Mouse (Mus musculus) stomach, embryonic 15.5 days (tissue): Measurements from ENCODE around the gene Vstm2l. TPM values are rescaled to one million over a fixed set of nuclear protein-coding genes. Genes with fewer than 3 reads are reported as not detected.

Experiments used
- ATAC-seq: fragments of 200-750 bp; cut with Nextera tagmentation; 2 replicates; pipeline ENCODE4 v1.8.0; 2017; ENCODE audit warnings: low read depth, moderate number of reproducible peaks, moderate TSS enrichment; ENCODE audit not compliant: insufficient read depth, low FRiP score
- H3K27ac ChIP-seq: fragments of 300-500 bp; sonication (generic); 2 replicates; pipeline ENCODE4 v1.5.1; 2015; ENCODE audit warnings: mild to moderate bottlenecking, inconsistent platforms
- H3K27me3 ChIP-seq: fragments of 300-500 bp; sonication (generic); replicated peaks from 2 replicates; pipeline ENCODE4 v1.6.1; 2015; ENCODE audit warnings: inconsistent platforms
- H3K36me3 ChIP-seq: fragments of 300-500 bp; sonication (generic); 2 replicates; pipeline ENCODE4 v1.6.1; 2015; ENCODE audit warnings: inconsistent platforms
- H3K4me1 ChIP-seq: fragments of 300-500 bp; sonication (generic); 2 replicates; pipeline ENCODE4 v1.6.1; 2015; ENCODE audit warnings: inconsistent platforms
- H3K4me2 ChIP-seq: fragments of 300-500 bp; sonication (generic); 2 replicates; pipeline ENCODE4 v1.6.1; 2015; ENCODE audit warnings: mild to moderate bottlenecking, inconsistent platforms
- H3K4me3 ChIP-seq: fragments of 300-500 bp; sonication (generic); replicated peaks from 2 replicates; pipeline ENCODE4 v1.5.1; 2015; ENCODE audit warnings: inconsistent platforms
- H3K9ac ChIP-seq: fragments of 300-500 bp; sonication (generic); 2 replicates; pipeline ENCODE4 v1.6.1; 2015; ENCODE audit warnings: inconsistent platforms
- H3K9me3 ChIP-seq: fragments of 300-500 bp; sonication (generic); 2 replicates; pipeline ENCODE4 v1.6.1; 2016; ENCODE audit warnings: inconsistent platforms
- WGBS: fragments of 180-500 bp; shearing (Covaris S2); methylation state at CpG from one replicate; pipeline ENCODE4 v1.1.7; 2015; 5-methylcytosine and 5-hydroxymethylcytosine counted together
- polyA plus RNA-seq: library from polyadenylated mRNA; unstranded; fragments of >200 nt; fragmentation: Nextera tagmentation; extraction: Ambion mirVana; gene quantifications from 2 replicates; pipeline ENCODE4 v1.2.1, GENCODE M21; 2015

The Vstm2l gene
- polyA plus RNA-seq, 1 experiment from 2014 or later: 0.53 TPM

- H3K4me2 ChIP-seq: no peak overlapping the region
Observed at GRCm38 (mm10) chr2:157935444-157936171, 21.2 kb downstream of the Vstm2l start.

GRCm38 (mm10) chr2:157936676-157937075 is 22.2 kb downstream of the Vstm2l start:
- H3K4me1 ChIP-seq: peaks cover 11% of the 10 kb centered on the region
- no peak overlapping the region for H3K27ac ChIP-seq
- no peaks in the 10 kb centered on the region for H3K36me3 ChIP-seq
- 77% methylated on average over 4 of the region's 4 CpGs for WGBS
- no peaks in the 10 kb centered on the region for H3K9me3 ChIP-seq
- H3K27me3 ChIP-seq: peaks cover 30% of the 10 kb centered on the region
- no peak for ATAC-seq
- H3K4me2 ChIP-seq: no peak overlapping the region
- H3K4me3 ChIP-seq: no peak overlapping the region
- no peak overlapping the region for H3K9ac ChIP-seq

More at GRCm38 (mm10) chr2:157935444-157936171, 21.2 kb downstream of the Vstm2l start:
- no peak overlapping the region for H3K4me3 ChIP-seq
- no peak overlapping the region for H3K9ac ChIP-seq
- peaks cover 20% of the 10 kb centered on the region for H3K27me3 ChIP-seq
- H3K36me3 ChIP-seq: no peaks in the 10 kb centered on the region
- no peaks in the 10 kb centered on the region for H3K9me3 ChIP-seq
- peak; percentile 47; the same call in 1 of the 2 replicates for ATAC-seq
- no peak overlapping the region for H3K27ac ChIP-seq
- 0 out of 2 replicates have a peak, but pooled peaks cover 4% of the 10 kb centered on the region for H3K4me1 ChIP-seq
- 56% methylated on average over 11 of the region's 11 CpGs for WGBS

- Histone ChIP-seq H3K9ac (no peak overlapping the region), H3K4me3 (no peak overlapping the region), H3K4me1 (peaks cover 25% of the 10 kb centered on the region), H3K9me3 (no peaks in the 10 kb centered on the region), H3K27ac (no peak overlapping the region), H3K27me3 (peaks cover 37% of the 10 kb centered on the region), H3K4me2 (peak overlapping the region; percentile 29; the same call in 1 of the 2 replicates), H3K36me3 (no peaks in the 10 kb centered on the region)
- ATAC-seq: no peak
- 7% methylated on average over 18 of the region's 18 CpGs for WGBS
Observed at GRCm38 (mm10) chr2:157940586-157941185, 26.2 kb downstream of the Vstm2l start.

GRCm38 (mm10) chr2:157943514-157944155 is 29.2 kb downstream of the Vstm2l start:
- H3K4me1 ChIP-seq: peaks cover 22% of the 10 kb centered on the region
- no peaks in the 10 kb centered on the region for H3K36me3 ChIP-seq
- 0 out of 2 replicates have a peak overlapping the region, but pooled peaks have one; percentile 3 for H3K27ac ChIP-seq
- peaks cover 33% of the 10 kb centered on the region for H3K27me3 ChIP-seq
- ATAC-seq: peak; percentile 54
- H3K9me3 ChIP-seq: no peaks in the 10 kb centered on the region
- under 1% methylated on average over 46 of the region's 47 CpGs for WGBS
- peak overlapping the region; percentile 47 for H3K4me3 ChIP-seq
- H3K4me2 ChIP-seq: peak overlapping the region; percentile 98
- H3K9ac ChIP-seq: peak overlapping the region; percentile 29

GRCm38 (mm10) chr2:157944156-157944893 is 29.9 kb downstream of the Vstm2l start:
- Histone ChIP-seq H3K4me3 (peak overlapping the region; percentile 47), H3K9me3 (no peaks in the 10 kb centered on the region), H3K4me2 (peak overlapping the region; percentile 98), H3K4me1 (peaks cover 22% of the 10 kb centered on the region), H3K27me3 (peaks cover 31% of the 10 kb centered on the region), H3K9ac (peak overlapping the region; percentile 29), H3K36me3 (no peaks in the 10 kb centered on the region), H3K27ac (no peak overlapping the region)
- 0 out of 2 replicates have a peak, but pooled peaks have one; percentile 4 for ATAC-seq
- 10% methylated on average over 37 of the region's 37 CpGs for WGBS

- WGBS: 58% methylated on average over 5 of the region's 5 CpGs
- Histone ChIP-seq H3K27ac (no peak overlapping the region), H3K4me3 (no peak overlapping the region), H3K36me3 (no peaks in the 10 kb centered on the region), H3K9ac (no peak overlapping the region), H3K9me3 (no peaks in the 10 kb centered on the region), H3K4me1 (no peaks in the 10 kb centered on the region), H3K27me3 (no peaks in the 10 kb centered on the region), H3K4me2 (no peak overlapping the region)
- no peak for ATAC-seq
Observed at GRCm38 (mm10) chr2:157953978-157954377, 39.5 kb downstream of the Vstm2l start.

GRCm38 (mm10) chr2:157957707-157958108 is 43.3 kb downstream of the Vstm2l start:
- Histone ChIP-seq H3K4me2 (no peak overlapping the region), H3K4me1 (no peaks in the 10 kb centered on the region), H3K27ac (no peak overlapping the region), H3K9me3 (no peaks in the 10 kb centered on the region), H3K27me3 (no peaks in the 10 kb centered on the region), H3K4me3 (no peak overlapping the region), H3K36me3 (no peaks in the 10 kb centered on the region), H3K9ac (no peak overlapping the region)
- WGBS: 3% methylated on average over 2 of the region's 2 CpGs
- ATAC-seq: no peak

GRCm38 (mm10) chr2:157967856-157968255 is 53.4 kb downstream of the Vstm2l start:
- WGBS: 18% methylated on average over 3 of the region's 3 CpGs

GRCm38 (mm10) chr2:157970124-157970523 is 55.7 kb downstream of the Vstm2l start:
- no peak overlapping the region for H3K4me3 ChIP-seq
- no peaks in the 10 kb centered on the region for H3K36me3 ChIP-seq
- H3K4me2 ChIP-seq: no peak overlapping the region
- no peak overlapping the region for H3K27ac ChIP-seq
- H3K27me3 ChIP-seq: no peaks in the 10 kb centered on the region; the same call in 1 of the 2 replicates
- 56% methylated on average over 6 of the region's 6 CpGs for WGBS
- no peaks in the 10 kb centered on the region for H3K9me3 ChIP-seq
- no peak overlapping the region for H3K9ac ChIP-seq
- no peak for ATAC-seq
- H3K4me1 ChIP-seq: 0 out of 2 replicates have a peak, but pooled peaks cover 3% of the 10 kb centered on the region

More at GRCm38 (mm10) chr2:157967856-157968255, 53.4 kb downstream of the Vstm2l start:
- Histone ChIP-seq H3K27me3 (no peaks in the 10 kb centered on the region; the same call in 1 of the 2 replicates), H3K36me3 (no peaks in the 10 kb centered on the region), H3K9ac (no peak overlapping the region), H3K4me3 (no peak overlapping the region), H3K4me2 (no peak overlapping the region), H3K4me1 (no peaks in the 10 kb centered on the region), H3K27ac (no peak overlapping the region), H3K9me3 (no peaks in the 10 kb centered on the region)
- ATAC-seq: no peak

- ATAC-seq: no peak
- Histone ChIP-seq H3K9ac (no peak overlapping the region), H3K27ac (no peak overlapping the region), H3K4me3 (no peak overlapping the region), H3K4me1 (0 out of 2 replicates have a peak, but pooled peaks cover 3% of the 10 kb centered on the region), H3K9me3 (no peaks in the 10 kb centered on the region), H3K4me2 (no peak overlapping the region), H3K27me3 (peaks cover 3% of the 10 kb centered on the region; the same call in 1 of the 2 replicates), H3K36me3 (no peaks in the 10 kb centered on the region)
- 0% methylated on average over 3 of the region's 3 CpGs for WGBS
Observed at GRCm38 (mm10) chr2:157970669-157971068, 56.2 kb downstream of the Vstm2l start.
